Mouse (Mus musculus) ZHBTc4 (cell line): Measurements from ENCODE around the gene Rsph14.

Experiments
- DNase-seq: peaks from one replicate; pipeline ENCODE4 v3.0.0-alpha.2; 2011; ENCODE audit warnings: low read depth, low spot score

The Rsph14 gene

GRCm38 (mm10) chr10:75053655-75054054 lies 21.3 kb upstream of the Rsph14 start:
- DNase-seq = no peak

DNA sequence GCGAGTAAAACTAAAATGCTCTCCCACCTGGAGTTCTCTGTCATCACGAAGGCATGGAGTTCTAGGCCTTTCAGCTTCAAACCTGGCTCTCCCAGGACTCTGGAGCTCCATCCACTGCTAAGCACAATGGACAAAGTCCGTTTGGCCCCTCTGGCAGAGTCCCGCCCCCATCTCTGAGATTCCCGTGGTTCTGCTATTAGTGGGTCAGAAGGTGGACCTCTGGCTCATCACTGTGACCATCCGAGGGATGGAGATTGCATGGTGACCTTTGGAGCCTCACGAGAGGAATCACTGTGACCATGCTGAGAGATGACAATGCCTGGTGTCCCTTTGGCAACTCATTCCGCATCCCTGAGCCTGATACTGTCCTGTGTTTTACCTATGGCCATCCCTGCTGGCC lies 20.5 kb upstream of the Rsph14 start:
- no peak for DNase-seq

DNA sequence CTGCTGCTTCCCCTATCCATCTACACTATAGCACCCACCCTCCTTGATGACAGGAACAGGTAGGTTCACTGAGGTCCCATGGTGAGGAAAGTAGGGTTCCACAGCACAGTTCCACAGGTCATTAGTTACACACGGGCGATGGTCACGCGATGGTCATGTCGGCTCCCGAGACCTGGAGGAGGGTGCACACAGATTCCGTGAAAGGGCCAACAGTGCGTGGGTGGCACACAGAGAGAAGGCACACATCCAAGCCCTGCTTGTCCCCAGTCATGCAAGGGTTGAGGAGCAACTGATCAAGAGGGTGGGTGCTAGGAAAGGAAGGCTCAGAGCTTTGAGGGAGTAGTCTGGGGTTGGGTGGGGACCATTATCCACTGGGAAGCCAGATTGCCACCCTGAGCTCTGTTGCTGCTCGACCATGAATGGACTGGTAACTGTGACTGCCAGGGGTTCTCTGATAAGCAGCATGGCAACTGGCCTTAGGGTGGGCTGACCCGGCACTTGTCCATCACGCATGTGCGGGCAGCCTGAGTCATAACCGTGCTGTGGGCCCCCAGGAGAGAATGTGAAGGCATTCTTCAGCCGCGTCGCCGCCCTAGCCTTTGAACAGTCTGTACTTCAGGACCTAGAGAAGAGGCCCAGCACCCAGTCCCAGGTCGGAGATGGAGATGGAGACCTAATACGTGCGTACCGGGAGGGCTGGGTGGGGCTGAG lies 19.1 kb upstream of the Rsph14 start:
- DNase-seq = no peak

DNA sequence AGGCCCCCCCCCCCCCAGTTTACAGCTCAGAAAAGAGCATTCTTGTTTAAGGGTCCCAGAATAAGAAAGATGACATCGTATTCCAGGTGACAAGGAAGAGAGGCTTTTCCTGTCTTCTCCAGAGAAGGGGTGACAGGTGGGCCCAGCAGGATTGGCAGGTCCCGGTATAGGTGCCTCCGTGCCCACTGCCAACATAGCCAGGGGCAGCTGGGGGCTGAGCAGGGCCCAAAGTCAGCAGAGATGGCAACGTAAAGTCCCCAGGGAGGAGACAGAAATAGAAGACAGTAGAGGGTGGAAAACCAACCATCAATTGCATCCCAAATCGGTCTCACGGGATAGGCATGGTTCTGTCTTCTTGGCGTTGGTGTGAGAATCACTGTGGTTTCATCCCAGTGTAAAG lies 16.3 kb upstream of the Rsph14 start:
- no peak for DNase-seq

GRCm38 (mm10) chr10:75045831-75046230 lies 13.4 kb upstream of the Rsph14 start:
- no peak for DNase-seq

DNA sequence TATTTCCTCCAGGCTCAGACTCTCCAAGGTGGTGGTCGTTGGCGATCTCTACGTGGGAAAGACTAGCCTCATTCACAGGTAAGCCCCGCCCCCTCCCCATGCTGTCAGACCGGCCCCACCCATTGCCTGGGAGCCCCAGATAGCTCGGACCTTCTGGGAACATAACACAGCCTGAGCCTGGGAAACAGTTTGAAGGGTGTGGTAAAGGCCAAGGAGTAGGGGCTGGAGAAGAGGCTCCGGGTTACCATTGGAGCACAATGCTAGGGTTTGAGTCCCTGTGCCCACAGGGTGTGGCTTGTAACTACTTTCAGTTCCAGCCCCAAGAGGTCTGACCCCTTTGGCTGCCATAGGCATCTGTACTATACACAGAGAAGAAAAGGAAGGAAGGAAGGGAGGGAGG lies 12.1 kb upstream of the Rsph14 start:
- DNase-seq = peak; percentile 36

- peak; percentile 75 for DNase-seq
Measured at GRCm38 (mm10) chr10:75042060-75042459, 9.7 kb upstream of the Rsph14 start.

GRCm38 (mm10) chr10:75036883-75037379 lies 4.5 kb upstream of the Rsph14 start, which contains the start of gene Rab36:
Gene Rab36, plus strand, starts transcription at chr10:75037058.
- DNase-seq = peak; percentile 97

DNA sequence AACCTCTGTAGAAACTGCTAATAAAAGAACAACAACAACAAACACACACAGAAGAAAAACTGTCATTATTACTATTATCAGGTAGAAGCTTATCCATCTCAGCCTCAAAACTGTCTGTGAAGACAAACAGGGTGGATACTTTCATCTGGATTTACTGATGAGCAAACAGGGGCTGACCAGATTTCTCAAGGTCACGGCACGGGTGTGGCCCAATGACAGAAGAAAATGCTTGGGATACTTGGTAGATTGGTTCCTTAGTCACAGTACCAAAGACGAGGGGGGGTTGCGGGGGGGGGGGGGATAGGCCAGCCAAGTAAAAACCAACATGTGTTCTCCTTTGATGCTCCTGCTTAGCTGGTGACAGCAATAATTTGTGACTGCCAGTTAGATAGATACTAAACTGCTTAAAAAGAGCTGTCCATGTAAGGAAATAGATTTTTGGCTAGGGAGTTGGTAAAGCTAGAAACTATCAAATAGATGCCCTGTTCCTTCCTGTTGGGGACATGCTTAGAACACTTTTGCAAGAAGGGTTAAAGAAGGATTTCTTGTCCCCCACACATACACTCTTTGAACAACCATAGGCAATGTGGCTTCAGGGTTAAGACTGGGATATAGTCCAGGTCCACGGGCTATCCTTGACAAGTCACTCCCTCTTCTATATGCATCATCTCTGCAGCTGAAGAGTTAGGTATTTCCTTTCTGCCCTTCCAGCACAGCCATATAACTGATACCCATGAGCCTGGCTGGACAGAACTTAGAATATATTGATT lies 856 bp downstream of the Rsph14 start:
- peak; percentile 68 for DNase-seq

- DNase-seq = no peak
Measured at GRCm38 (mm10) chr10:75030234-75030633, 2.2 kb downstream of the Rsph14 start.

DNA sequence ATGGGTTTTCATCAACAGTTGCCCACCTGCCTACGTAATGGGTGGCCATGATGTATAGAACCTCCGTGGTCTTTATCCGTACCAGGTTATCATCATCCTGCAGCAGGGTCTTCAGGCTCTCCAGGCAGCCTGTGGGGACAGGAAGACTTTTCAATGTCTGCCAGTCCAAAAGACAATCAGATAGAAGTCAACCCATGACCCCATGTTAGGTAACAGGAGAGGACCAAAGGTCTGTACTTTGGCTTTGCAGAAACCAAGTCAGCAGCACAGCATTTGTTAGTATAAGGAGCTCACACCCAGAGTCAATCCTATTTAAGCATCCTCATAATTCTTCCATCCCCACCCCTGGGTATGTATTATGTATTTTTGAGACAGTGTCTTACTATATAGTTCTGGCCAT lies 2.7 kb downstream of the Rsph14 start:
- no peak for DNase-seq

- DNase-seq = no peak
Measured at GRCm38 (mm10) chr10:75028743-75029142, 3.6 kb downstream of the Rsph14 start.

DNA sequence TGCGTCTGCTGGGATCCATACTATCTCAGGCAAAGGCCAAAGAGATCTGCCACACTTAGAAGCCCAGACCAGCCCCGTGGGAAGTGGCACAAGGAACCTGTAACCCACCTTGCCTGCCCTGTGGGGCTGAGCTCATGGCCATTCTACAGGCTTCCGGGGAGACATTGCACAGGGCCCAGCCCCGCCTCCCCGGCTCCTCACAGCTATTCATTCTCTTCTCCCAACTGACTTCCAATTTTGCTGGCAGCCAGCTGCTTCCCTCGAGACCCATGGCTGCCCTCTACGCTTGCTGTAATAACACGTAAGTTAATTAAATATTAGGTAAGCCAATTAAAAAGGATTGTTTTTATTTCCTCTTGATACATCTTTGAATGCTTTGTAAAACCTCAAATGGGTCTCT lies 5.9 kb downstream of the Rsph14 start:
- no peak for DNase-seq

GRCm38 (mm10) chr10:75021138-75021537 lies 11.2 kb downstream of the Rsph14 start:
- DNase-seq = peak; percentile 79

DNA sequence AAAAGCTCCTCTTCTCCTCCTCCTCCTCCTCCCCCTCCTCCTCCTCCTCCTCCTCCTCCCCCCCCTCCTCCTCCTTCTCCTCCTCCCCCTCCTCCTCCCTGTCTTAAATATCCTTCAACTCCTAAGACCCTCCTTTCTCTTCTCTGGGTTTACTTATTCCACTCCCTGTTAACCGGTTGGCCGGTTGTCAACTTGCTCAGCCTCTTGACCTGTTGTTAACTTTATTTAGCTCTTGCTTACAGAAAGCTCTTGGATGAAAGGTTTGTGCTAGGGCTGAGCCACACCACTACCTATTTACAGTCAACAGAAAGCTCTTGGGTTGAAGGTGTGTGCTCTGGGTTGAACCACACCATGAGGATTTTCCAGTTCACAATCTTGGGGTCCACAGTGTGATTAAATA lies 12.1 kb downstream of the Rsph14 start:
- no peak for DNase-seq

- no peak for DNase-seq
Measured at GRCm38 (mm10) chr10:75016481-75016880, 15.9 kb downstream of the Rsph14 start.

DNA sequence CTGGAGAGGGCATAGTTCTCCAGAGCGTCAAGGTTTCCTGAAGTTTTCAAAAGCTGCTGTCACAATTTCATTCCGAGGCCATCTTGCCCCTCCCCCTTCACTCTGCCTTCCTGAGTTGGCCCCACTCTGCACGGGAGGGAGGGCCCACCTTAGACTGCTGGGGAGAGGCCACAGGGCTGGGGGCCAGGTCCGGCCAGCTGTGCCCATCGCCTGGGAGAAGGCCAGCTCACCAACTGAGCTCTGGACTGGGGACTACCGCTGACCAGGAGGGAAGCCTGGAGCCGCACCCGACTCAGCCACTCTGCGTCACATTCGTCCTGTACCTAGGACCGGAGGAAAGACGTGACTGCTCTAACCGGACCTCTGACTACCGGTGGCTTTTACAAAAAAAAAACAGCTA lies 16.9 kb downstream of the Rsph14 start:
- DNase-seq = no peak

DNA sequence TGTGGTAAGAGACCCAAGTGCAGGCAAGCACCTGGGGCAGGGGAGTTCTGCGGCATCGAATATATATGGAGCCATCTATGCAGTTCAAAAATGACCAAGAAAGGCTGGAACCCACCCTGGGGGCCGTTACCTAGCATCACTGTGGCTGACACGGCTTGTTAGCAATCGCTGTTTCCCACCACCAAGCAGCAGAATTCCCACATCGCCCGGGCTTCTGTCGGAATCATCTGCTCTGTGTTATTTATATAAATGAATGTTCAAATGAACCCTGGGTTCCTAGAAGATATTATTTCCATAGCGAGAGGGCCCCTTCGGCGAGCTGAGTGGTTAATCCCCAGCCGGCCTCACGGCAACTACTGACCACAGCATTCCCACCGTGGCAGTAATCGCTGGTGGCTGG lies 21.7 kb downstream of the Rsph14 start:
- DNase-seq = no peak

DNA sequence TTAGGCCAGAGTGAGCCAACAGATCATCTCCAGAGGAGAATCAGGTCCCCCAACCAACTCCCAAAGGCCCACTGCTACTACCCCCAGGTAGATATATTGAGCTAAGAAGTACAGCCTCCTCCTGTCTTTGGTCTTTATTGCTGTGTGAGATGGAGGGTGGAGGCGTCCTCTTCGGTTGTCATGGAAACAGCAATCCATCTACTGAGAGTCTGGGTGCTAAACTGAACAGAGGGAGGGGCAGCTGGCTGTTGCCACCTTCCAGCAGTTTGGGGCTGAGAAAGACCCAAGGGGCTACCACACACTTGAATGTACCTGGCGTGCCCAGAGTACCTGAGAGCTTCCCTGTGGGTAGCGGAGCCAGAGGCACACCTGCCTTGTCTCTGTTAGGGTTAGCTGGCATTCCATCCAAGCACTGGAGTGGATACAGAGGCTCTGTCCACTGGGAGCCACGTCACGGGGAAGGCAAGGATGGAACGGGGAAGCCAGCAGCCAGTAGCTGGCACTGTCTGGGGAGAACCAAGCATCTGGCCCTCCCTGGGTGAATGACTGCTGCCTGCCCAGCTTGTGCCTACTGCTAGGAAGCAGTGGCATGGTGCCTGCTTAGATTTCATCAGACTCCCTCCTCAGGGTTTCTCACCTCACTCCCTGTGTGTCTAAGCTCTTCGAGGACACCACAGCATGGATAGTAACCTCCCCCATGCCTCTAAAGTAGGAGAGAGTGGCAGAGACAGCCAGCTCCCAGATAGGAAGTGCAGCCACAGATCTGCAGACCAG lies 25.3 kb downstream of the Rsph14 start:
- DNase-seq = peak; percentile 14

DNA sequence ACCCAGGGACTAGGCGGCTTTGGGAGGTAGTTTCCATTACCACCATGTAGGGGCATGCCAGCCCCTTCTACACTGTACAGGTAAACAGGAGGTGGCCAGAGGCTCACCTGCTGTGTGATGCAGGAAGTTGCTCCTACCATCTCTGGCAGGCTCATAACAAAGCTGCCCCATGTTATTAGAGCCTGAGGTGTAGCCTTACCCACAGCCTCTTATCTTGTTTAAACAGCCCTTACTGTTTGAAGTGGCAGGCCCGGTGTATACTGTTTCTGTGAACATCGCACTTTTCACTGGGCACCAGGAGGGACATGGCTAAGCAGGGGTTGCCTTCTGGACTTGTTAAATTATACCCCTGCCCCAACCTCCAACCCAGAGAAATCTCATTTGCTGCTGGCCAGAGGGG lies 28.3 kb downstream of the Rsph14 start:
- no peak for DNase-seq

DNA sequence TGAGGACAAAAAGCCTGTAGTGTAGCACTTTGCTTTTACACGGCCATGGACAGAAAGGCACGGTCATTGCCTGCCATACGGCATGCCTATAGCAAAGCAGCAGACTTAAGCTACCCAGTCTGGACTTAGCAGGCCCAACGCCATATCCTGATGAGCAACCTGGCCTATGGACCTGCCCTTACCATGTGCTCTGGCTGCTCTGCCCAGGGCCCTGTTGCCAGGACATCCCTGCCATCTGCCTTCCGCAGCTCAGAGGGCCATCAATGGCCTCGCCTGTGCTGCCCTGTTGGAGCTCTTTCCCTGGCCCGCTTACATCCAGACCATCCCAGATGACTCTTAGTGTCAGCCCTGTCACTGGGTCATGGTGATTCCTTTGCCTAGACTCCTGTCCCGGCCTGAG lies 31.0 kb downstream of the Rsph14 start:
- no peak for DNase-seq

DNA sequence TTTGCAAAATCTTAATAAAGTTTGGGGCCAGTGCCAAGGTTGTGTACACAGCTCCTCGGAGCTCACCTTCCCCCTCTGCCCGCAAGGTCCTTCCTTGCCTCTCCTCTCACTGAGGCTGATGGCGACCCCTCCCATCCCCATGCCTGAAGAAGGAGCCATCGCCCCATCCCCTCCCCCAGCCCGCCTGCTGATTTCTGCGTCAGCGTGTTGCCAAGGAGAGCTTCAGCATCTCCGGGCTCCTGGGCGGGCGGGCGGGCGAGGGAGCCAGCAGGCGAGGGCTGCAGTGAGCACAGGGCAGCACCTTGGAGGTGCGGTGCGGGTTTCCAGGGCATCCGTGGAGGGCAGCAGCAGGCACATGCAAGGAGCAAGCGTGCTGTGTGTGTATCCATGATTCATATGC lies 37.0 kb downstream of the Rsph14 start:
- DNase-seq = peak; percentile 50
